ENCODE assay signal across 23 mouse cellular contexts in genomic region chr17:46860120-46860519, GRCm38 (mm10). TPM values are rescaled to one million over a fixed set of nuclear protein-coding genes. Genes with fewer than 3 reads are reported as not detected.
"Had no signal": no experiment of that assay in that cellular context is flagged by ENCODE, and none has a peak within 500 bp of the region (broad histone marks: within the 10 kb centered on the region; RNA-seq: fewer than 3 reads in every experiment).

No protein-coding gene starts in this region.

- H3K4me2 ChIP-seq: kidney, embryonic 15.5 days; limb, embryonic 15.5 days; liver, embryonic 12.5 days; lung, embryonic 14.5 days; midbrain, embryonic 12.5 days; neural tube, embryonic 13.5 days had no signal

- DNase-seq: kidney, postnatal 14 days; layer of hippocampus, adult 9-11 months; layer of hippocampus, postnatal 36 days; lung, embryonic 14.5 days; lung, postnatal 10 days; right cerebral cortex, adult 18-20 months; right cerebral cortex, postnatal 25 days; thymus, adult 18-20 months; thymus, postnatal 14 days had no signal

- H3K4me3 ChIP-seq: kidney, embryonic 15.5 days; limb, embryonic 15.5 days; liver, embryonic 12.5 days; megakaryocyte, embryonic 14.5 days; midbrain, embryonic 12.5 days; neural tube, embryonic 13.5 days had no signal

- H3K9ac ChIP-seq: kidney, embryonic 15.5 days; limb, embryonic 15.5 days; liver, embryonic 12.5 days; lung, embryonic 14.5 days; midbrain, embryonic 12.5 days; neural tube, embryonic 13.5 days had no signal

- H3K36me3 ChIP-seq: kidney, embryonic 15.5 days; liver, embryonic 12.5 days; midbrain, embryonic 12.5 days; neural tube, embryonic 13.5 days had no signal

- H3K27me3 ChIP-seq: kidney, embryonic 15.5 days; limb, embryonic 15.5 days; liver, embryonic 12.5 days; megakaryocyte, embryonic 14.5 days; midbrain, embryonic 12.5 days; neural tube, embryonic 13.5 days had no signal

- H3K9me3 ChIP-seq: kidney, embryonic 15.5 days; limb, embryonic 15.5 days; liver, embryonic 12.5 days; megakaryocyte, embryonic 14.5 days; midbrain, embryonic 12.5 days; neural tube, embryonic 13.5 days had no signal

- ATAC-seq: liver, embryonic 12.5 days had no signal

- H3K27ac ChIP-seq: kidney, embryonic 15.5 days; limb, embryonic 15.5 days; liver, embryonic 12.5 days; macrophage; midbrain, embryonic 12.5 days had no signal

RNA-seq across cellular contexts. Expression of gene Prph2, which starts 50.1 kb away (rescaled TPM):
- total RNA-seq: layer of hippocampus, postnatal 36 days; left cerebral cortex, postnatal 25 days; monocyte, adult 5-6 weeks had no signal
- polyA plus RNA-seq: kidney, embryonic 15.5 days; large intestine, adult 2 months; limb, embryonic 11.5 days; limb, embryonic 15.5 days; liver, embryonic 12.5 days; liver, embryonic 16.5 days; lung, embryonic 14.5 days; macrophage; midbrain, embryonic 12.5 days; neural tube, embryonic 13.5 days; small intestine, adult 2 months; stomach, embryonic 14.5 days had no signal
